Mouse (Mus musculus) kidney, adult 9 months (tissue): ENCODE results near the gene Ntm.
A peak's percentile ranks its signal among the peaks of the same experiment; 100 is the strongest.

Experiments used
- DNase-seq: peaks from one replicate; pipeline ENCODE4 v3.0.0; 2022

Gene Ntm

GRCm38 (mm10) chr9:29881614-29882013 lies 81.3 kb downstream of the Ntm start:
- DNase-seq, result peak; percentile 30

DNA sequence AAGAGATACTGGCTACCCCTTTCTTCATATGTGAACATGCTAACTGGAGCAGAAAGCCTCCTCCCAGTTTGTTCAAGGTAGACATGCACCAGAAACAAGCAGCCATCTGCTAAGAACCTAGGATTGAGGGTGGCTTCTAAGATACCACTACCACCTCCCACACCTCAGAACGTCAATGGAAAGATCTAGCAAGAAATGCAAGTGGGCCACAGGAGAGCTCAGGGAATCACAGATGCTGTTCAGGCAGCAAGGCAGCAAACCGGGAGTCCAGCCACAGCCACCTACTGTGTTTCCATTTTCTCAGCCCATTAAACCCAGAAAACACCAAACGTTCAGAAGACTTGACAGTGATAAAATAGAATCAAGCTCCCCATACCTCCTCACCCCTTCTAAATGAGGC lies 85.4 kb downstream of the Ntm start:
- no peak for DNase-seq

- DNase-seq, result no peak
Measured at GRCm38 (mm10) chr9:29867746-29868145, 95.2 kb downstream of the Ntm start.

GRCm38 (mm10) chr9:29866824-29867223 lies 96.1 kb downstream of the Ntm start:
- DNase-seq, result no peak

DNA sequence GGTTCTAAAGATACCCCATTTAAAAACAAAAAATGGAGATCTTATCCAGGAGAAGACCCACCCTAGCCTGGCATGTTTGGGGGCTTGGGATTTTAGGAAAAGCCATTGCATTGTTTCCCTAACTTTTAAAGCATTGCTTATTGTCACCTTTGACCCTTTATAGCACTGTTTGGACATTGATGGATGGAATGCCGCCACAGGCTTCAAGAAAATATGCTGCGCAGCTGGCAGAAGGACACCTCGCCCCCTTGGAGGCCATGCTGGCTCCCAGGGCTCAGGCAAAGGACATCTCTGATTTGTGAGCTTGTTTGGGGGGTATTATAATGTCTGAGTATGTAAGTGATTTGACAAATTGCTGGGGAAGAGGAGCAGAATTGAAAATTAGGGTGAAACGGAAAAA lies 96.8 kb downstream of the Ntm start:
- no peak for DNase-seq

DNA sequence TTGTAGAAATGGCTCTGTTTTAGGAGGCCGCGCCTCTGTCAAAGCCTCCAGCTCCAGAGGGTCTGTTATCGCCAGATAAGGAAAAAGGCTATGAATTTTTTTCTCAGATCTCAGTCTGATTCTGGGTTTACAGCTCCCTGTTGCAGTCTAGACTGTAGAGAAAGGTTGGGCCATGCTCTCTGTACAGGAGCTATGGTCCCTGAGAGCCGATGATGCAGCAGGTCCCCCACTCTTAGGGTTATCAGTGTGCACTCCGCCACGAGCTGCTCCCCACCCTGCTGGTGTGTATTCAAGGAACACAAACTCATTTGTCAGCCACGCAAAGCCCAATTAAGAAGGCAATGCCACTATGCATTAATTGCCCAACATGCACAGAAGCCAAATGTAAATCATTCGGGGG lies 97.4 kb downstream of the Ntm start:
- DNase-seq, result no peak

- DNase-seq, result no peak
Measured at GRCm38 (mm10) chr9:29864886-29865285, 98.1 kb downstream of the Ntm start.

- no peak for DNase-seq
Measured at GRCm38 (mm10) chr9:29862408-29862807, 100.5 kb downstream of the Ntm start.

DNA sequence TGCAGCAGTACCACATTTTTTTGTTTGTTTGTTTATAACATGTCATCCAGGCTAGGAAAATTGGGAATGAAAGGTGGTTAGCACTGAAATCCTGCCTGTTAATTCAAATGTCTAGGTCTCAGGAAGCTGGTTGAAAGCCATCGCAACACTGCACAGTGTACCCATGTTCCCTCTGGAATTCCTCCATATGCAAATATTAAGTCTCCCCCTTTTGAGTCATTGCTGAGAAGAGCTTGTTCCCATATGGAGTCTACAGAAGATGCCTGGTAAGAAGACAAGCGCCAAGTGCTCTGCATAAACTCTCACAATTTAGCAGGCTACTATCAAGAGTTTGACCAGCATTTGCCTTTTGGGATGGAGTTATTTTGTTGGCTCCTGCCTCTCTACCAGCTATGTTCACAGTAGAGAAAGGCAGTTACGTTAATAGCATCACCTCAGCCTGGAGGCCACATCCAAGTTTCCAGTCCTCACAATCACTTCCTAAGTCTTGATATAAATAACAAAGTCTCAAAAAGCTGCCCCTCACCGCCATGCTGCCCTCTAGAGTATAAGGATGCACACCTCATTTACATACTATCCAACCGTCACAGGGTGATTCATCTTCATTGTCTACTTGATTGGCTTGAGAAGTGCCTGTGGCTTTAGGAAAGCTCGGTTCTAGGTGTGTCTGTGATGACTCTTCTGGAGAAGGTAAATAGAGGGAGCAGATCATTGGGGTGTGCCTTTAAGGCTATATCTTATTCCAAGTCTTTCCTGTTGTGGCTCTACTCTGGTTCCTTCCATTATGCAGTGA lies 103.5 kb downstream of the Ntm start:
- no peak for DNase-seq

- no peak for DNase-seq
Measured at GRCm38 (mm10) chr9:29848735-29849455, 114.0 kb downstream of the Ntm start.

DNA sequence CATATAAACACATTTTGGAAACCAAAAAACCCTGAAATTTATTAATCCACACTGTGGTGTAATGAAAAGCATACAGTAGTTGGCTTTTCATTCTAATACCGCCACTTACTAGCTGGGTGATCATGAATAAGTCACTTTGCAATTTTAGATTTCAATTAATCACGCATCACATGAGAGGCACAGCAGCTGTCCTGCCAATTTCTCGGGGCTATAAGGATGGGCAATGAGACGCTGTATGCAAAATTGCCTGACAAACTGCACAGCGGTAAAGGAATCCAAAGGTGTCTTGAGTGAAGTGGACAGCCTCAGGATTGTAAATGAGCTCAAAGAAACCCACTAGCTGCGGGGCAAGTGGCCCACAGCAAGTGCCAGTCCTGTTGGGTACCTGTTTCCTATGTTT lies 125.6 kb downstream of the Ntm start:
- no peak for DNase-seq

- peak; percentile 59 for DNase-seq
Measured at GRCm38 (mm10) chr9:29834911-29835310, 128.0 kb downstream of the Ntm start.

DNA sequence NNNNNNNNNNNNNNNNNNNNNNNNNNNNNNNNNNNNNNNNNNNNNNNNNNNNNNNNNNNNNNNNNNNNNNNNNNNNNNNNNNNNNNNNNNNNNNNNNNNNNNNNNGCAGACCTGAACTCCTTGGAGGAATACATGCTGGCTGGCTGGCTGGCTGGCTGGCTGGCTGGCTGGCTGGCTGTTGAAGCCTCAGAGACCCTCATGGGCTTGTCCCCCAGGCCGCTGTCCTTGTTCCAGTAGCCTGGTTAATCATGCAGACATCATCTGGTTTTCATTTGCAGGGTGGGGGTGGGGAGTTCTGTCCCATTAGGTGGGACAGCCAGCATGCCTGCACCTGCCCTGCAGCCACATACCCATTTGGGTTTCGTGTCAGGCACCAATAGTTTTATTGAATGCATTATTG lies 129.2 kb downstream of the Ntm start:
- no peak for DNase-seq

GRCm38 (mm10) chr9:29827240-29827660 lies 135.7 kb downstream of the Ntm start:
- no peak for DNase-seq

DNA sequence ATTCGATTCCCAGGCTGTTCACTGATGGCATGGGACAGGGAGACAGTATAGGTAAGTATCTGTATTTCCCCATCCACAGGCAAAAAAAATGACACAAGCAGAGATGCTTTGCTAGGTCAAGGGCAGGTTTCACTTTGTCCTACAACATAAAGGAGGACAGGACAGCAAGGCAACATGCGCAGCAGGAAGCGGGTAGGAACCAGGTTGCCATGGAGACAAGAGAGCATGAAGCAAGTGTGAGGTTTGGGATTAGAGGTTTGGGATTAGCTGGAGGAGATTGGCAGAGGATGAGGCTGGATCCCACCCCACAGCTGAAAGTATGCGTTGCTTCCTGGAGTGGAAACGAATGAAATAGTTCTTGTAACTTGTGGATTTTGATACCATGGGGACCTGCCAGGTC lies 137.7 kb downstream of the Ntm start:
- DNase-seq, result no peak

GRCm38 (mm10) chr9:29823716-29824115 lies 139.2 kb downstream of the Ntm start:
- DNase-seq, result no peak

DNA sequence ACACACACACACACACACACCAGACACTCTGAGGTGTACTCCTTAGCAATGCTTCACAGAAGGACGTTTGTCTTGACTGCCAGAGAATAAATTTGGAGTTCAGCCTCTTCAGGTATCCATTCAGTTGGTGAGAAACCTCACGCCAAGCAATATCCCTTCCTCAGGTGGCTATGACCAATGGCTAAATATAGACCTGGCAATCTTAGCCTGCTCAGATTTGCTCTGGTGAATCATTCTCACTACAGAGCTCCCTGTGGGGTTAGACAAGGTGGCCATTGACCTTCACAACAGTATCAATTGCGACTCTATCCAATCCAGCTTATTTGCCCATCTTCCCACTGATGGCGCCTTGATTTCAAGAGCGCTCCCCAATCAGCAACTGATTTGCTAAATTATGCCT lies 150.3 kb downstream of the Ntm start:
- peak; percentile 69 for DNase-seq

DNA sequence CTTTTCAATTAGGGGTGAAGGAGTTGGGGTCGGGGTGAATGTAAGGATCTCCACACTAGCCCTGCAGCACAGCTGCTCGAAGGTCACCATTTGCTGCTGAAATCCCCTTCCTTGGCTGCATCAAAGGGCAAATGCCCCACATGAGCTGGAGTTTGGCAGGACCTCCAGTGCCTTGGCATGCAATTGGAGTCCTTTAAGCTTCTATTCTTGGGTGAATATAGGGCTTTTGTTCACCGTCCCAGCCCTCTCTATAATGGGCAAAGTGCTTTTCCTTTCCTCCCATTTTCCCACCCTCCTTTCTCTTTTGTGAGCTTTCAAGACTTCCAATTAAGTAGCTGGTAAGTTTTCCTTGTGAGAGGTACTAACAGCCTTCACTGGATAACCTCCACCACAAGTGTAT lies 156.2 kb downstream of the Ntm start:
- DNase-seq, result no peak

- DNase-seq, result no peak
Measured at GRCm38 (mm10) chr9:29804483-29804882, 158.5 kb downstream of the Ntm start.

DNA sequence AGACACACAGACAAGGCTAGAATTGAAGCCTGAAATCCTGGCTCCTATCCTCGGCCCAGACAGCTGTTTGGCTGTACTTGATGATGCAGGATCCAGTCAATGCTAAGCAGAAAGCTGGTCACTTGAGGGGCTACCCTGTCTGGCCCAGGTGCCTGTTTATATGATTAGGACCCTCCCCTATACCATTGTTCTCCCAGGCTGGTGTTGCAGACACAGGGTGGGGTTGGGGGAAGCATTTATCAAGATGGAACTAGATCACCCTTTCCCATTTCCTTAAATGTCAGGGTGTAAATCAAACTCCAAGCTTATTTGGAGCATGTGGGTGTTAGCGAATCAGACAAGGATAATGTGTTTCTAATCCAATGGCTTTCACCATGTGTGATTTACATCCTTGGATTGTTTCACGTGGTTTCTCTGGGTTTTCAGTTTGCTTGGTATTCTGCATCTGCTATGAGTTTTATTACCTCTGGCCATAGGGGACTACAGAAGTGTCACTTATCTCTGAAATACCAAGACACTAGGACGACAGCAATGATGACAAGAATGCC lies 159.1 kb downstream of the Ntm start:
- DNase-seq, result no peak

DNA sequence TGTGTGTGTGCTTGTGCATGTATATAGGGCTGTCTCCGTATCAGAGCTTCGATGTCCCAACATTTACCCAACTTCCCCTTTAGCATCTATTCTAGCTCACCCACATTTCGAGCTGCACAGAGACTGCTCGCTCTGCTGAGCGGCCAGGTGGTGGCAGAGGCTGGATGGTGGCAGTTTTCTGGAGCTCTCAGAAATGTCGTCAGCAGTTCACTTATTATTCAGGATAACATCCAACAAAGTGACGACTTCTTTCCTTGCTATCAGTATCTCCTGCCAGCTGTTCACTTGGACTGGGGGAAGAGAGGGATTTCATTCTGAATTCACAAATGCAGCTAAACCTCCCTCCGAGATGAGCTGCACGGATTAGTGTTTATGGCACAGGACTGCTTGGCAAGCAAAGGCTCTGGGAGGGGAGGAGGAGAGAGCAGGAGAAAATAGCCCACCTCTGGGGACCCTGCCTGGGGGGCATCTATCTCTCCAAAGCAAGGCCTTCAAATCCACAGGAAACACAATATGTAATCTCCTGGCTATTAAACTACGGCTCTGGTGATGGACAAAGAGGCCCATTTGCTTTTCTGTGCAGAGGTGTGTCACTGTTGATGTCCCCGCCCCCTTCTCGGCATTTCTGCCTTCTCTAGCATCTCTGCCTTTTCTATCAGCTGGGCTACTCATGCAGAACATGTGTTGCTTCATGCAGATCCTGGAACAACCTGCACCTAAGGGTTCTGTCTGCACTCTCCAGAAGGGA lies 159.8 kb downstream of the Ntm start:
- no peak for DNase-seq

DNA sequence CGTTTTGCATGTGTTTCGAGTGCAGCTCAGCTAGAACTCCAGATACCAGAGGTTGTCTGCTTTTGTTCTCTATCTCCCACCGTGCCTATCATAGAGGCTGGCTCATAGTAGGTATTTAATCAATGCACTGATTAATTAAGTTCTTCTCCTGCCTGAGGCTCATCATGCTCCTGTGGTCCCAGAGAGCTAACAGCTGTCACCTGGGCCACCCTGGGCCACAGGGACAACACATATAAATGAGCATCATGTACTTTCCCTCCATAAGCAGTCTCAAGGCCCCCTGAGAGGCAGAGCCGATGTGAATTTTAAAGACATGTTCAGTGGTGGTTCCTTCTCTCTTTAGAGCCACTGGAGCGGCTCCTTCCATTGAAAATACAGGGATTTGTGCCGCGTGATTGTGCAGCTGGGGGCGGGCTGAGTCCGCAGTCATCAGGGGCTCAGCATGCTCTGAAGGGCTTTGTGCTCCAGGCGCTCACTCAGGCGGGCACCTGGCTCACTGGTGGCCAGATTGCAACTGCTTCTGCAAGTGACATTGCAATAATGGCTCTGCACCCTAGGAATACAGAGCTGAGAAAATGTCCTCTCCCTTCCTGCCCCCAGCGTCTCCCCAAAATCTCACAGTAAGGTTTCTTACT lies 160.8 kb downstream of the Ntm start:
- DNase-seq, result no peak

GRCm38 (mm10) chr9:29796281-29796680 lies 166.7 kb downstream of the Ntm start:
- DNase-seq, result no peak
